Mouse (Mus musculus) hindbrain, embryonic 15.5 days (tissue): ENCODE results near the gene Tmem110. TPM values are rescaled to one million over a fixed set of nuclear protein-coding genes. Genes with fewer than 3 reads are reported as not detected.

Source experiments
- ATAC-seq: fragments of 200-750 bp; cut with Nextera tagmentation; 2 replicates; pipeline ENCODE4 v1.8.0; 2017; ENCODE audit warnings: low read depth, moderate number of reproducible peaks, moderate TSS enrichment; ENCODE audit not compliant: low FRiP score
- H3K27ac ChIP-seq: fragments of 300-500 bp; sonication (generic); replicated peaks from 2 replicates; pipeline ENCODE4 v1.5.1; 2015; ENCODE audit warnings: mild to moderate bottlenecking, inconsistent platforms
- H3K27me3 ChIP-seq: fragments of 300-500 bp; sonication (generic); 2 replicates; pipeline ENCODE4 v1.6.1; 2015; ENCODE audit warnings: control low read depth, inconsistent platforms
- H3K36me3 ChIP-seq: fragments of 300-500 bp; sonication (generic); 2 replicates; pipeline ENCODE4 v1.6.1; 2015; ENCODE audit warnings: control low read depth, inconsistent platforms
- H3K4me1 ChIP-seq: fragments of 300-500 bp; sonication (generic); replicated peaks from 2 replicates; pipeline ENCODE4 v1.6.1; 2015; ENCODE audit warnings: control low read depth, inconsistent platforms
- H3K4me2 ChIP-seq: fragments of 300-500 bp; sonication (generic); 2 replicates; pipeline ENCODE4 v1.6.1; 2015; ENCODE audit warnings: moderate library complexity, mild to moderate bottlenecking, inconsistent platforms
- H3K4me3 ChIP-seq: fragments of 300-500 bp; sonication (generic); 2 replicates; pipeline ENCODE4 v1.5.1; 2015; ENCODE audit warnings: mild to moderate bottlenecking, inconsistent platforms
- H3K9ac ChIP-seq: fragments of 300-500 bp; sonication (generic); 2 replicates; pipeline ENCODE4 v1.6.1; 2015; ENCODE audit warnings: inconsistent platforms
- H3K9me3 ChIP-seq: fragments of 300-500 bp; sonication (generic); 2 replicates; pipeline ENCODE4 v1.6.1; 2016; ENCODE audit warnings: control low read depth, inconsistent platforms
- WGBS: fragments of 180-500 bp; shearing (Covaris S2); methylation state at CpG from one replicate; pipeline ENCODE4 v1.1.7; 2015; 5-methylcytosine and 5-hydroxymethylcytosine counted together
- polyA plus RNA-seq: library from polyadenylated mRNA; unstranded; fragments of >200 nt; fragmentation: Nextera tagmentation; extraction: Ambion mirVana; gene quantifications from 2 replicates; pipeline ENCODE4 v1.2.1, GENCODE M21; 2015

Tmem110 gene
- polyA plus RNA-seq, 1 experiment from 2014 or later = 19.8 TPM

- H3K4me1 ChIP-seq = peaks cover 30% of the 10 kb centered on the region
- H3K27me3 ChIP-seq = no peaks in the 10 kb centered on the region
- H3K27ac ChIP-seq = no peak overlapping the region
- no peak for ATAC-seq
- H3K4me2 ChIP-seq = no peak overlapping the region
- no peak overlapping the region for H3K9ac ChIP-seq
- 86% methylated on average over 11 of the region's 11 CpGs for WGBS
- H3K36me3 ChIP-seq = no peaks in the 10 kb centered on the region
- no peaks in the 10 kb centered on the region for H3K9me3 ChIP-seq
- H3K4me3 ChIP-seq = no peak overlapping the region
These were observed 3.5 kb downstream of the Tmem110 start for GRCm38 (mm10) chr14:30828635-30829460.

DNA sequence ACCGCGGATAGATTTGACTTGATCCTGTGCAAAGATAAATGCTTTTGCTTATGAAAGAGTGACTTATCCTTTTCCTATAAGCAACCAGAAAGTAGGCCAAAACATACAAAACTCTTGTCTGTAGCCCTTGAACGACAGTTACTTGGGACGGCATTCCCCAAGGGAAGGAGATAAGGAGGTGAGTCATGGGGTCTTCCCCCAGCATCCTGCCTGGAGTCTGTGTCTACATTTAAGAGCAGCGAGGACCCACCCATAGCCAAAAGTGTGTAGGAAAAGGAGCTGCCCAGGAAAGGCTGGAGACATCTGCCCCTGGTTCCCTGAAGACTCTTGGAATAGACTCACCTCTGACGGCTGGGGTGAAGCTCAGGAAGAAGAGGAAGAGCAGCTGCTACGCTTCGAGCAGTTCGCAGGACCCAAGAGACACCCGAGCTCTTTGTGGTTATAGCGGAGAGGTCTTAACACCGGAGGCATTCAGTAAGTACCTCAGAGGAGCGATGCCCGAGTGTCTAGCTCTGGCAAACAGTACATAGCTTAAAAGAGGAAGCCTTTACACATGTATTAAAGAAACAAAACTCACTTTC, 12.1 kb downstream of the Tmem110 start:
- Histone ChIP-seq H3K27ac (no peak overlapping the region), H3K4me2 (no peak overlapping the region), H3K27me3 (no peaks in the 10 kb centered on the region), H3K36me3 (peaks cover 6% of the 10 kb centered on the region; the same call in 1 of the 2 replicates), H3K4me1 (no peaks in the 10 kb centered on the region), H3K4me3 (no peak overlapping the region), H3K9me3 (no peaks in the 10 kb centered on the region), H3K9ac (no peak overlapping the region)
- WGBS = 93% methylated on average over 14 of the region's 14 CpGs
- ATAC-seq = no peak

DNA sequence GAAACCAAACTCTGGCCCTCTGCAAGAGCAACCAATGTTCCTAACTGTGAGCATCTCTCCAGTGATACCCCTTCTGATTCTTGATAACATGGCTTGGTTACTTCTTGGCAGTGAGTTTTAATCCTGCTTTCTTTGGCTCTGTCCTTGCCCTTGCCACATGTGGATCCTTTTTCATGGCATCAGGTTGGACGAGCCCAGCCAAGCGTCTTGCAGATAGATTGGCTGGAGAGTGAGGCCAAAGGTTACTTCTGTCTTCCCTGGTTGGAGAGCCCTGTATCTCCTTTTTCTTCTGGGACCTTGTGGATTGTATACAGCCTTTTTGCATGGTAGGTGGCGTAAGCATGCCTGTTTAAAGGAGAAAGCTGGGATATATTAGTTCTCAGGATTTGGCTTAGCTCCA, 18.3 kb downstream of the Tmem110 start:
- no peak overlapping the region for H3K4me2 ChIP-seq
- no peak for ATAC-seq
- H3K4me1 ChIP-seq = no peaks in the 10 kb centered on the region

DNA sequence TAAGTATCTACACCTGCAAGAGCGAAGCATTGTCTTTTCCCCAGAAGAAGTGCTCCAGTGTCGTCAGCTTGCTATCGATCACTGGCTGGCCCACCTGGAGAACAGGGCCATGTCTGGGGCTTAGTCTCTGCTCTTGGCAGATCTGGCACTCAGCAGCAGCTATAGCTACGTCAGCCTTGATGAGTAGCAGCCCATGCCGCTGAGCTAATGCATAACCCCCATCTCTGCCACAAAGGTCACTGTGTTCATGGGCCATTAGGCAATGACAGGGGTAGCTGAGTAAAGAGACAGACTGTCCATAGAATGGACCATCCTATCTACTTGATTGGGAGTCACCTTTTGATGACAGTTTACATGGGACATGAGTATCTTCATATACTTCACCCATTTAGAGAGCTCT, 25.1 kb downstream of the Tmem110 start:
- WGBS = 85% methylated on average over 5 of the region's 5 CpGs
- Histone ChIP-seq H3K27me3 (no peaks in the 10 kb centered on the region), H3K9me3 (no peaks in the 10 kb centered on the region), H3K4me2 (no peak overlapping the region), H3K36me3 (no peaks in the 10 kb centered on the region), H3K4me1 (no peaks in the 10 kb centered on the region), H3K27ac (no peak overlapping the region), H3K4me3 (no peak overlapping the region), H3K9ac (no peak overlapping the region)
- ATAC-seq = no peak

More for the DNA sequence above, 18.3 kb downstream of the Tmem110 start:
- no peaks in the 10 kb centered on the region for H3K9me3 ChIP-seq
- H3K4me3 ChIP-seq = no peak overlapping the region
- no peaks in the 10 kb centered on the region for H3K27me3 ChIP-seq
- H3K9ac ChIP-seq = no peak overlapping the region
- 93% methylated on average over 3 of the region's 3 CpGs for WGBS
- H3K27ac ChIP-seq = no peak overlapping the region
- 0 out of 2 replicates have a peak, but pooled peaks cover 2% of the 10 kb centered on the region for H3K36me3 ChIP-seq

- no peaks in the 10 kb centered on the region for H3K27me3 ChIP-seq
- no peak for ATAC-seq
- H3K4me2 ChIP-seq = no peak overlapping the region
- no peak overlapping the region for H3K9ac ChIP-seq
- no peak overlapping the region for H3K4me3 ChIP-seq
- H3K9me3 ChIP-seq = no peaks in the 10 kb centered on the region
- no peaks in the 10 kb centered on the region for H3K36me3 ChIP-seq
- no peak overlapping the region for H3K27ac ChIP-seq
- H3K4me1 ChIP-seq = no peaks in the 10 kb centered on the region
- WGBS = 92% methylated on average over 5 of the region's 5 CpGs
These were observed 26.9 kb downstream of the Tmem110 start for GRCm38 (mm10) chr14:30852325-30852724.

- Histone ChIP-seq H3K9ac (no peak overlapping the region), H3K27me3 (no peaks in the 10 kb centered on the region), H3K4me3 (no peak overlapping the region), H3K27ac (no peak overlapping the region), H3K4me2 (no peak overlapping the region), H3K4me1 (no peaks in the 10 kb centered on the region), H3K36me3 (no peaks in the 10 kb centered on the region), H3K9me3 (no peaks in the 10 kb centered on the region)
- WGBS = 97% methylated on average over 3 of the region's 3 CpGs
- no peak for ATAC-seq
These were observed 29.9 kb downstream of the Tmem110 start for GRCm38 (mm10) chr14:30855316-30855715.

DNA sequence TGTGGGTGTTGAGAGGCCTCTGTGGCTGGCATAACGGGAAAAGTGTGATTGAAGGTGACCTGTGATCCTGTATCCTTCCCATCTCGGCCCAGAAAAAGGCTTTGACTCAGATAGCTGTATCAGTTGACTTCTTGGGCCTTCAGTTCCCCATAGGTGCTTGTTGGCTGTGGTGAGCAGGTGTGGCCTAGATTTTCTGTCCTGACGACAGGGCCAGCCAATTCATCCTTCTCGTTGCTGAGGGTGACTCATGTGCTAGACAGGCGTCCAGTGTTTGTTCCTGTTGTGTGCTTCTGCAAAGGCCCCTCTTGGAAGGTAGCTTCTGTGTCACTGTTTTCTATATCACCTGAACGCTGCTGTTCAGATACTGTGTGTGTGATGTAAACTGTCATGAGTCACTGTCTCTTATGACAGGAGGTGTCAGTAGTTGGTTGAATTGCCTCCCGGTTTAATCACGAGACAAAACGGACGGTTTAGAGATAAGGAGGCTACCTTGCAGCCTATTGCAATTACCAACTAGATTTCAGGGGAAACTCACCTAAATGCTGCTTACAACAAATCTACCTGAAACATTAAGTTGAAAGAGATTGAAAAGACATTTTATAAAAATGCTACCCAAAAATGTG, 31.6 kb downstream of the Tmem110 start:
- Histone ChIP-seq H3K4me3 (no peak overlapping the region), H3K4me2 (no peak overlapping the region), H3K4me1 (no peaks in the 10 kb centered on the region), H3K27me3 (no peaks in the 10 kb centered on the region), H3K36me3 (no peaks in the 10 kb centered on the region), H3K27ac (no peak overlapping the region), H3K9me3 (no peaks in the 10 kb centered on the region), H3K9ac (no peak overlapping the region)
- 95% methylated on average over 10 of the region's 10 CpGs for WGBS
- no peak for ATAC-seq

DNA sequence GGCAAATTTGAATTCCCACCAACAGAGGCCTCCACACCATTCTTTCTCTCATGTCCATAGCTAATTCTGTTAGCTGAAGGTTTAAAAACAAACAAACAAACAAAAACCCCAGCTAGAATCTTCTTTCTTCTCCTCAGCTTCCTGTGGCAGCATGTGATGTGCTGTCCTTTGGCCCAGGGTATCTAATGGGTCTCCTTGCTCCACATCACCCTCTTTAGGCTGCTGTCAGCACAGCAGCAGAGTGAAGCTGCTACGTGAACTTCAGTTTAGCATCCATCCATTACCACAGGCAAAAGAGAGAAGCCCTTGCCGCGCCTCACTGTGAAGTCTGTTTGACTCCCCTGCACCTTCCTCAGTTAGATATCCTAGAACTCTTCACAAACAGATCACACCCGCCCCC, 32.6 kb downstream of the Tmem110 start:
- ATAC-seq = no peak

DNA sequence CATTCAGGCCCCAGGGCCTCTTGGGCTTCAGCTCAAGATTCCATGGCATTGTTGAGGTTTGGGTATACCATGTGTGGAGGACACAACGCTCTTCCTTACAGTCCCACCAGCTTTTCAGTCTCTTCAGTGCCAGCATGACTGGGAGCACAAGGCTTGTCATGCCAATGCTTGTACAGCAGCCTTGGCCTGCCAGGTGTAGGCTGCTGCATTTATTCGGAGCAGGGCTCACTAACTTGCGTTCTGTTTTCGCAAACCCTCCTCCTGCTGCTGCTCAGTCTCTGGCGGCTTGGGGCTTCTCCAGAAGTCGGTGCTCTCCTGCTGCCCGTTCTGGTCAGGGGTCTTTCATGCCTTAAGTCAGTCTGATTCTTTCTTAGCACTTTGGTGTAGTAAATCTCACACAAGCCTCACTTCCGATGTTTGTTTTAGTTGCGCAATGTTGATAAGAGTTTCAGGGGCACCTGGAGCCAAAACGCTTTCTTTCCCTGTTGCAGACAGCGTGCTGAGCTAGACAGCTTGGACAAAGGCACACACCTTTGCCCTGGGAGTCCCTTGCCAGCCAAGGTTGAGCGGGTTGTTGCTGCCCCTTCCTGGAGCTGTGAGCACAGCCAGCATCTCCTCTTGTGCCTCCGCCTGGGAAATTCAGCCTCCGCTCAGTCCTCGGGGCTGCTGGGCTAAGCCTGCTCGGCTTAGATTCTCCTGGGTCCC, 36.2 kb downstream of the Tmem110 start:
- 78% methylated on average over 16 of the region's 16 CpGs for WGBS

More for the DNA sequence above, 32.6 kb downstream of the Tmem110 start:
- no peak overlapping the region for H3K4me2 ChIP-seq
- no peaks in the 10 kb centered on the region for H3K4me1 ChIP-seq
- no peaks in the 10 kb centered on the region for H3K27me3 ChIP-seq
- no peaks in the 10 kb centered on the region for H3K36me3 ChIP-seq
- H3K9ac ChIP-seq = no peak overlapping the region
- no peak overlapping the region for H3K27ac ChIP-seq
- no peaks in the 10 kb centered on the region for H3K9me3 ChIP-seq
- no peak overlapping the region for H3K4me3 ChIP-seq
- 85% methylated on average over 4 of the region's 4 CpGs for WGBS

GRCm38 (mm10) chr14:30862368-30862767, 37.0 kb downstream of the Tmem110 start:
- H3K36me3 ChIP-seq = peaks cover 17% of the 10 kb centered on the region
- H3K4me1 ChIP-seq = no peaks in the 10 kb centered on the region
- 93% methylated on average over 9 of the region's 9 CpGs for WGBS
- no peaks in the 10 kb centered on the region for H3K9me3 ChIP-seq
- H3K4me3 ChIP-seq = no peak overlapping the region
- no peak overlapping the region for H3K9ac ChIP-seq
- no peak overlapping the region for H3K4me2 ChIP-seq
- H3K27me3 ChIP-seq = no peaks in the 10 kb centered on the region
- ATAC-seq = no peak
- no peak overlapping the region for H3K27ac ChIP-seq

More for the DNA sequence above, 36.2 kb downstream of the Tmem110 start:
- Histone ChIP-seq H3K4me3 (no peak overlapping the region), H3K4me1 (no peaks in the 10 kb centered on the region), H3K27me3 (no peaks in the 10 kb centered on the region), H3K36me3 (peaks cover 14% of the 10 kb centered on the region), H3K9ac (no peak overlapping the region), H3K4me2 (no peak overlapping the region), H3K27ac (no peak overlapping the region), H3K9me3 (no peaks in the 10 kb centered on the region)
- ATAC-seq = no peak

DNA sequence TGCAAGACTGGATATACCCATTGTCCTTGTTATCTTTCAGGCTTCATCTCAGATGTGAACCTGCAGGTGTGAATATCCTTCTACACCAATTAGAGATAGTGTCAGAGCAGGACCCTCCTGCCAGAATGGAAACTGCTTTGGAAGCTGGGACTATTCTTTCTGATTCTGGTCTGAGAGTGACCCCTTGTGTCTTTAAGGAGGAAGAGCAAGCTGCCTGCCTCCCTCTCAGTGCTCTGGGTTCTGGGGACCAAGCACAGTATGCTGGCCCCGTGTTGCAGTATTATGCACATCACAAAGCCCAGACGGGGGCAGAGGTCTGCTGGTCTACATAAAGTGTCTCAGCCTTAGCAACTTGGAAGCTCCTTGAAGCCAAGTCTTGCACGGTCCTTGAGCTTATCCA, 39.9 kb downstream of the Tmem110 start:
- Histone ChIP-seq H3K4me3 (no peak overlapping the region), H3K9me3 (no peaks in the 10 kb centered on the region), H3K4me1 (no peaks in the 10 kb centered on the region), H3K27ac (no peak overlapping the region), H3K36me3 (peaks cover 17% of the 10 kb centered on the region), H3K4me2 (no peak overlapping the region), H3K27me3 (no peaks in the 10 kb centered on the region), H3K9ac (no peak overlapping the region)
- ATAC-seq = no peak
- 75% methylated on average over 3 of the region's 3 CpGs for WGBS

DNA sequence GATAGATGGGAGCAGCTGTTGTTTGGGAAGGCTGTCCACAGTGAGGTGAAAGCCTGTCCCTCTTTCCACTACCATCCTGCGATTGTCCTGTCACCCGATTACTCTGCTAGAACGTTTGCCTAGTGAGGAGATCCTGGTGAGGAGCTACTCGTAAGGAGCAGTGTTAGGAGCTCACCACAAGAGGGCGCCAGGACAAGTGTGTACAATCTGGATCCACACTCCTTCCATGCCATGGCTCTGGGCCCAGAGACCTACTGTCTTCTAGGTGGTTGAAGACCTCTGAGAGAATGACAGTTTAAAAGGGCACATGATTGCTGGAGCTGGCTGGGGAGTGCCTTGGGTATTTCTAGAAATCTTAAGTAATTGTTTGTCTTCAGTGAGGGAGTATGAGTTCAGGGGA, 41.7 kb downstream of the Tmem110 start:
- no peak overlapping the region for H3K4me2 ChIP-seq
- ATAC-seq = 0 out of 2 replicates have a peak, but pooled peaks have one; percentile 34
- no peak overlapping the region for H3K9ac ChIP-seq
- no peak overlapping the region for H3K27ac ChIP-seq
- H3K27me3 ChIP-seq = no peaks in the 10 kb centered on the region
- H3K4me3 ChIP-seq = no peak overlapping the region
- no peaks in the 10 kb centered on the region for H3K4me1 ChIP-seq
- no peaks in the 10 kb centered on the region for H3K9me3 ChIP-seq
- H3K36me3 ChIP-seq = peaks cover 17% of the 10 kb centered on the region
- WGBS = 34% methylated on average over 5 of the region's 5 CpGs
